Mouse (Mus musculus) large intestine, adult 2 months (tissue): Measurements from ENCODE around the gene Rap1b. TPM values are rescaled to one million over a fixed set of nuclear protein-coding genes. Genes with fewer than 3 reads are reported as not detected.
"Not testable (repeated sequence)": the region's sequence is repeated elsewhere in the genome, so short reads cannot be mapped to it uniquely, and the experiment has no call there.

Experiments used
- DNase-seq: peaks from one replicate; pipeline ENCODE4 v3.0.0-alpha.2; 2012; ENCODE audit warnings: low read depth, low spot score
- WGBS: fragments of 180-500 bp; shearing (Covaris S2); methylation state at CpG from one replicate; pipeline ENCODE4 v1.1.7; 2018; 5-methylcytosine and 5-hydroxymethylcytosine counted together
- polyA plus RNA-seq: library from polyadenylated mRNA; depleted of rRNA; stranded (reverse); fragments of >200 nt; gene quantifications from 2 replicates; pipeline ENCODE4 v1.2.3, GENCODE M21; 2012; rRNA removed

Gene Rap1b
- polyA plus RNA-seq: 26.5 and 27.1 TPM in 2 replicates

GRCm38 (mm10) chr10:117845597-117846259 is at the start of gene Rap1b:
Gene Rap1b, minus strand, starts transcription at chr10:117846035.
- WGBS: 1% methylated on average over 104 of the region's 112 CpGs
- peak; percentile 75 for DNase-seq

DNA sequence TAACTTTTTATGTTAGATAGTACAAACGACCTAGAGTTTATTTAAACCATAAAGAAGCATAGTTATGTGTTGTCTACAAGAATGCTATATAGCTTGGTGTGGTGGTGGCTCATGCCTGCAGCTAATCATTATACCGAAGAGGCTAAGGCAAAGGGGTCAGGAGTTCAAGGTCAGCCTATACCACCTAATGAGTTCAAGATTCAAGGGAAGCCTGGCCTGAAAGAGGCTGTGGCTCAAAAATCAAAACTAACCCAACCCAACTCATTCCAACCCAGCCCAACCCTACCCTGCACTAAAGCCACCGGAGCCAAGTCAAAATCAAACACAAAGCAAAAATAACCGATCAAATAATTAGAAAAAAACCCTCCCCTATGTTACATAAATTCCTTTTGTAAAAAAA is 49.4 kb upstream of the Rap1b start:
- 35% methylated on average over 4 of the region's 4 CpGs for WGBS
- DNase-seq: no peak

DNA sequence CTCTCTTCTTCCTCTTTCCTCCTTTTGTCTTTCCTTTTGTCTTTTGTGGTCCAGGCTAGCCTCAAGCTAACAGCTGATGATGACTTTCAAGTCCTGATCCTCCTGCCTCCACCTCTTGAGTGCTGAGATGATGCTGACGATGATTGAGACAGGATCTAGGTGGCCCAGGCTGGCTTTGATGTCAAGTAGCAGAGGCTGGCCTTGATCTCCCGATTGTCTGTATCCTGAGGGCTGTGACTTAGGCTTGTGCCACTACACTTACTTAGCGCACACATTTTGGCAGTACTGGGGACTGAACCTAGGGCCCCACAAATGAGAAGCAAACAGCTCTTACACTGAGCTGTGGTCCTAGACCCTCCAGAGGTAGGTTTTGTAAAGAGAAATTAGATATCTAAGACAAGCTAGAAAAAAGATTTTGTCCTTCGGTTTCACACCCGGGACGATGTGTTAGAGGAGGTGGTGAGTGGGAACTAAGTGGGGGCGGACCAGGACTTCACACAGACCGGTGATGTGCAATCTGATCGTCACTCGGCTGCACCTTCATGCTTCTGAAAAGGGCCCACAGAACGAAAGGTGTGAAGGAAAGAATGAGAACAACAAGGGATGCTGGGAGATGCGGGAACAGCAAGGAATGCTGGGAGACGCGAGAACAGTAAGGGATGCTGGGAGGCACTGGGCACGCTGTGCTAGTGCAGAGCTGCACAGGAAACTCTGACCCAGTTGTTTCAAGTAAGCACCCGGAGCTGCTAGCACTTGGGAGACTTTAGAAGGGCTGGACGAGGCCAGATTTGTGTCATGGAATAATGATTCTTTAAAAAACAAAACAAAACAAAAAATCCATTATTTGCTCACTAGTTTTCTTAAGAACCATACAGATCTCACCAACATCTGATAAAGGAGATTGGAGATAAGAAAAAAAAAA is 48.5 kb upstream of the Rap1b start:
- DNase-seq: no peak
- WGBS: 86% methylated on average over 17 of the region's 17 CpGs

- DNase-seq: not testable (repeated sequence)
- WGBS: 32% methylated on average over 13 of the region's 13 CpGs
Observed at GRCm38 (mm10) chr10:117893128-117893527, 47.3 kb upstream of the Rap1b start.

- WGBS: 78% methylated on average over 10 of the region's 10 CpGs
- DNase-seq: no peak
Observed at GRCm38 (mm10) chr10:117891327-117891726, 45.5 kb upstream of the Rap1b start.

DNA sequence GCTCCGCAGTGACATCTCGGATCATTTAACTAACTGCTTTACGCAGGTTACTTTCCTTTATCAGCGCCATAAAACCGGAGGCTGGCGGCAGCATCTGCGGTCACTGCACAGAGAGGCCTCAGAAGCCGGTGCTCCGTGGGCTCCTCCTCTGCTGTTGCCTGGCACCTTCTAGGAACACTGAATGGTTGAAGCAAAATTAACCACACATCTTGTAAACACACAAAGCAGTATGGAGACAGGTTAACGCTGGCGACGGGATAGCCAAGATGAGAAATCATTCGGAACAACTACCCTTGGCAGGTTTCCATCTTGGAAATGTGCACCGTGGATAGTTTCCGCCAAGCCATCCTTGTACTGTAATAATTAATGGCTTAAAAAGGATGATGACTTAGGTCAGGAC is 43.0 kb upstream of the Rap1b start:
- 26% methylated on average over 15 of the region's 15 CpGs for WGBS
- no peak for DNase-seq

GRCm38 (mm10) chr10:117885358-117885757 is 39.5 kb upstream of the Rap1b start:
- DNase-seq: no peak
- 49% methylated on average over 4 of the region's 4 CpGs for WGBS

- no peak for DNase-seq
- 48% methylated on average over 5 of the region's 5 CpGs for WGBS
Observed at GRCm38 (mm10) chr10:117884760-117885159, 38.9 kb upstream of the Rap1b start.

- no peak for DNase-seq
- WGBS: 86% methylated on average over 8 of the region's 8 CpGs
Observed at GRCm38 (mm10) chr10:117883438-117883837, 37.6 kb upstream of the Rap1b start.

GRCm38 (mm10) chr10:117878628-117879027 is 32.8 kb upstream of the Rap1b start:
- DNase-seq: no peak
- WGBS: 73% methylated on average over 9 of the region's 9 CpGs

DNA sequence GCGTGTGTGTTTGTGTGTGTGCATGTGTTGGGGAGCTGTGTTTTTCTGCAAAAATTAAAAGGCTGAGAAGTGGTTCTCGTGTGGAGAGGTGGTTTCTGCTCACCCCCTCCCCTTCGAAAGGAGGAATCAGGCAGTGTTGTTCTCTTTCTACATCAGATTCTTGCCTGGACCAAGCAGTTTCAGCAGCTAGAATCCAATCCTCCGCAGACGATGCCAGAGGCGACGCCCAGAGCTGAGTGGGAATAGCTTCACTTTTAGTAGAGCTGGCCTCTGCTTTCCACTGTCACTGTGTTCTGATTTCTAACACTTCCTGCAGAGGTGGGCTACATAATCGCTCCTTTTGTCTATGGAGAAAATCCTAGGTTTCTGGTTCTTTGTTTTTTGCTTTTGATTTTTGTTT is 31.0 kb upstream of the Rap1b start:
- 68% methylated on average over 8 of the region's 8 CpGs for WGBS
- DNase-seq: no peak

DNA sequence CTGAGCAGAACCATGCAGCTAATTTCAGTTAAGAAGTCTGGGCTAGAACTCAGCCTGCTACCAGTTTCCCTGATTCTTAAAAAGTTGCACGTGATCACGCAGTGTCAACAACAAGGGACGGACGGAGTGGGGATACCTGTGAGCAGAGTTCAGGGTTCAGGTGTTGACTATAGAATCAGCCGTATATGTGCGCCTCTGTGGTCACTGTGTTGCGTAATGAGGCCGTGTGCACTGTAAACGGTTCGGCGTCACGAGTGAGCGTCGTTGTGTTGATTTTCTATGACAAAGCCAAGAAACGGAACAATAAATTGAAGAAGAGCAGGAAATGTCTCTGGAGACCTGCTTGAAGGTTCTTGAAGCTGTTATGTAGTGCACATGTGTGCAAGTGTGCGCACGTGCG is 30.6 kb upstream of the Rap1b start:
- 41% methylated on average over 18 of the region's 18 CpGs for WGBS
- DNase-seq: no peak

GRCm38 (mm10) chr10:117874936-117875335 is 29.1 kb upstream of the Rap1b start:
- WGBS: 84% methylated on average over 10 of the region's 10 CpGs

GRCm38 (mm10) chr10:117873952-117874351 is 28.1 kb upstream of the Rap1b start:
- WGBS: 29% methylated on average over 4 of the region's 4 CpGs
- DNase-seq: no peak

More at GRCm38 (mm10) chr10:117874936-117875335, 29.1 kb upstream of the Rap1b start:
- no peak for DNase-seq

DNA sequence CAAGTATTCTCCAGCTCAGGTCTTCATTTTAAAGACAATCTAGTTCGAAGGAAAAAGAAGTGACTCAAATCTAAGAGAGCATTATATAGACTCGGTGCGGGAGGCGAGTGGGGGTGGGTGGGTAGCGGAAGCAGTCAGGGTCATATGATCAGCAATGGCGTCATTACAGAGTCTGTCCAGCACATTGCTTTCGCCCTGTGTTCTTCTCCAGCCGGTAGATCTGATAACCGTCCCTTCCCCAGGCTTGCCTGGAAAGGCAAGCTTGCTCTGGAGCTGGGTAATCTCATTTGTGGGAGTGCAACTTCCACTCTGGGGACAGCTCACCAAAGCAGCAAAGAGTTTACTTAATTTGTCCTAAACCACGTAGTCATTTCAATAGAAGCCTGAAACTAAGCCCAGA is 26.6 kb upstream of the Rap1b start:
- WGBS: 72% methylated on average over 10 of the region's 10 CpGs

GRCm38 (mm10) chr10:117867301-117867700 is 21.5 kb upstream of the Rap1b start:
- 55% methylated on average over 3 of the region's 3 CpGs for WGBS
- no peak for DNase-seq

More for the DNA sequence above, 26.6 kb upstream of the Rap1b start:
- no peak for DNase-seq

DNA sequence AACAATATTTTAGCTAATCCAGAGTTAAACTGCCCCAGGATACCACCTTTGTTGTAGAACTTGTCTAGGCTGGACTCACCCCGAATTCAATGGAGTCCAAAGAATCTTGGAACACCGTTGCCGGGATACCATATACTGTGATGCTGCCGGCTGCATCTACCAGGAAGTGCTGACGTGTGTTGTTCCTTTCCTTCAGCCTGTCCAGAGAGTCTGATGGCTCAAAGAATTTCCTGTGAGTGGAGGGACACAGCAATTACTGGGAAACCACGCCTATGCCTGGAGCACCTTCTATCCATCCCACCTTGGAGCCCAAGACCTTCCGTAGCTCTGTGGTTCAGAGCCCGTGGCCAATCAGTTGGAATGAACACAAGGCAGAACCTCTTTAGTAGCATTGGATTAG is 20.8 kb upstream of the Rap1b start:
- 74% methylated on average over 8 of the region's 8 CpGs for WGBS
- DNase-seq: no peak

- WGBS: 58% methylated on average over 6 of the region's 6 CpGs
- no peak for DNase-seq
Observed at GRCm38 (mm10) chr10:117864695-117865094, 18.9 kb upstream of the Rap1b start.

- WGBS: 87% methylated on average over 4 of the region's 4 CpGs
- DNase-seq: no peak
Observed at GRCm38 (mm10) chr10:117864251-117864650, 18.4 kb upstream of the Rap1b start.

- 44% methylated on average over 11 of the region's 11 CpGs for WGBS
- DNase-seq: no peak
Observed at GRCm38 (mm10) chr10:117862014-117862580, 16.3 kb upstream of the Rap1b start.
